Mouse (Mus musculus): ENCODE results near the gene Krtap28-10.

DNA sequence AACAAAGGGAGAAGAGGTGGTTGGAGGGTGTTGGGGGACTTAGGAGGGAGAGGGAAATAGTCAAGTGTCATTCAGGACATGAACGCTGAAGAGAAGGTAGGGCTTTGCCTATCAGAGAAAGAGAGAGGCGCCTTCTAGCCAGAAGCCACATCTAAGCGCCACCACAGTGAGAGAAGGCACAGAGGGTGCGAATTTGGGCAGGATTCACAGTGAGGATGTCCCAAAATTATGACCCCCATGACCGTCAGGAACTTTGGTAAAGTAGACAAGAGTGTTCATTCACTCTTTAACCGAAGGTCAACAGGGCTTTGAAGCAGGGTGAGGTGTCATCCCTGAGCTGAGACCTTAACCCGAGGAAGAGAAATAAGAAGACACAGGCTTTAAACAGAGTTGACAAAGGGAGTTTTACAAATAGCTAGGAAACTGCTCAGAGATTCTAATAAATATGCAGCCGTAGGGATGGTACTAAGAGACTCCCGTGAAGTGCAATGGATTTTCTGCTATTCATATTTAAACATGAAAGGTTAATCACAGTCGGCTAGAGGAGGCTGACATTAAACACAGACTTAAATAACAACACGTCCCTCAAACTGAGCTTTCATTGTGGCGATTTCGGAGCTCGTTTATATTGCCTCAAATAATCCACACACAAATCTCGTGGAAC lies 33.4 kb upstream of the Krtap28-10 start:
- TF ChIP-seq CTCF (IDR thresholded peaks at IDR 0.05; ENCODE audit: extremely low read depth, insufficient read length, insufficient replicate concordance, low read depth, low read length) = no peak
- TF ChIP-seq POLR2A (IDR thresholded peaks at IDR 0.05; ENCODE audit: low read depth, low read length) = no peak
